Mouse (Mus musculus): ENCODE results near the gene Fbxw7.

DNA sequence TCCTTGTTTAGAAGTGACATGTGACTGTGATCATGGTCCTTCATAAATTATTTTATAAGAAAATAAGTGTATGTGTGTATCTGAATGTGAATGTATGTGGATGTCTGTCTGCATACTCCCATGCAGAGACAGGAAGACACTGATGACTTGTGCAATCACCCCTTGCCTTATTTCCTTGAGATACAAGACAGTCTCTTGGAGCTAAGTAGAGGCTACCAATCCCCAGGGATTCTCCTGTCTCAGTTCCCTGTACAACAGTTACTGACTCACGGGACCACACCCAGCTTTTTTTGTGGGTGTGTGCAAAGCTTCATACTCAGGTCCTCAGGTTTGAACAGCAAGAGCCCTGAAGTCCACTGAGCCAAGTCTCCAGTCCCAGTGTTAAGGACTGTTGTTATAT is 108.2 kb downstream of the Fbxw7 start:
- TF ChIP-seq ZC3H11A (IDR thresholded peaks at IDR 0.05; ENCODE audit: borderline replicate concordance, low read depth, low read length) (no peak), ZNF384 (IDR thresholded peaks at IDR 0.05; ENCODE audit: low read depth, low read length) (no peak), CHD2 (IDR thresholded peaks at IDR 0.05; ENCODE audit: low read depth, low read length) (no peak)
